Mouse (Mus musculus) liver, adult 10 weeks (tissue): ENCODE results near the gene Zfp788. TPM values are rescaled to one million over a fixed set of nuclear protein-coding genes. Genes with fewer than 3 reads are reported as not detected.

ENCODE experiments used
- polyA plus RNA-seq: library from polyadenylated mRNA; stranded (reverse); fragments of 350-450 nt; fragmentation: Illumina TruSeq; extraction: RNeasy Lipid Tissue Mini Kit (QIAGEN cat#74804); gene quantifications from one replicate; pipeline ENCODE4 v1.2.3, GENCODE M21; 2014; ENCODE audit warnings: low read depth, low replicate concordance

The Zfp788 gene
- polyA plus RNA-seq: 8.1 TPM

GRCm38 (mm10) chr7:41632409-41633220 lies at the start of gene Zfp788:
Gene Zfp788 (plus strand): TSS chr7:41633203.

GRCm38 (mm10) chr7:41599034-41599813 lies 33.8 kb upstream of the Zfp788 start, which contains the start of gene 2610021A01Rik:
Gene 2610021A01Rik (plus strand): TSS chr7:41599230.

Other genes with a start within 250 kb of the Zfp788 start
- 41.4 TPM for gene AI987944, start 239.8 kb upstream of the Zfp788 start, polyA plus RNA-seq
- 0.66 TPM for gene Vmn2r57, start 184.5 kb upstream of the Zfp788 start, polyA plus RNA-seq
- gene Gm20449, start 133.8 kb upstream of the Zfp788 start, polyA plus RNA-seq: not detected
- gene AW146154, start 133.3 kb upstream of the Zfp788 start, polyA plus RNA-seq: 11.6 TPM
- gene Gm6871, start 59.5 kb upstream of the Zfp788 start, polyA plus RNA-seq: not detected
- 15.8 TPM for gene 2610021A01Rik, start 34.0 kb upstream of the Zfp788 start, polyA plus RNA-seq
- gene Vmn2r58, start 239.5 kb downstream of the Zfp788 start, polyA plus RNA-seq: not detected